Mouse (Mus musculus) large intestine, adult 2 months (tissue): ENCODE results near the gene Gm10647. TPM values are rescaled to one million over a fixed set of nuclear protein-coding genes. Genes with fewer than 3 reads are reported as not detected.
A peak's percentile ranks its signal among the peaks of the same experiment; 100 is the strongest.
"Not testable (repeated sequence)": the region's sequence is repeated elsewhere in the genome, so short reads cannot be mapped to it uniquely, and the experiment has no call there.

Experiments
- DNase-seq: peaks from one replicate; pipeline ENCODE4 v3.0.0-alpha.2; 2012; ENCODE audit warnings: low read depth, low spot score
- WGBS: fragments of 180-500 bp; shearing (Covaris S2); methylation state at CpG from one replicate; pipeline ENCODE4 v1.1.7; 2018; 5-methylcytosine and 5-hydroxymethylcytosine counted together
- polyA plus RNA-seq: library from polyadenylated mRNA; depleted of rRNA; stranded (reverse); fragments of >200 nt; gene quantifications from 2 replicates; pipeline ENCODE4 v1.2.3, GENCODE M21; 2012; rRNA removed

Gm10647 gene
- 0.07 and 0.09 TPM in 2 replicates for polyA plus RNA-seq

DNA sequence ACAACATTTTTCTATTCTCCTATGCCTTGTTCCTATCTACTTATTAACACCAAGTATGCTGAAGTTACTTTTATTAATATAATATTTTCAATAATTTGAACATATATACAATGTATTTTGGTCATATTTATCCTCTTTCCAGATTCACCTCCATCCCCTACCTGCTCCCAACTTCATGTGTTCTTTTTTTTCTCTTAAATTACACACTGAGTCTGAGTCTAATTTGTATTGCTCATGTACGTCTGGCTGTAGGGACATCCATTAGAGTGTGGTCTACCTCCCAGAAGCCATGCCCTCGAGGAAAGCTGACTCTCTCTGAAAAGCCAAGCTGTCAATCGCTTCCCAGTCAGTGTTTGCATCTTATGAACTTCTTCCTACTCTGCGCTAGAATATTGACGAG, at the start of gene Gm10647:
Gene Gm10647 (plus strand): TSS at position 301 of the 400 bp plus-strand sequence.
- WGBS: 72% methylated on average over 5 of the region's 5 CpGs
- no peak for DNase-seq

DNA sequence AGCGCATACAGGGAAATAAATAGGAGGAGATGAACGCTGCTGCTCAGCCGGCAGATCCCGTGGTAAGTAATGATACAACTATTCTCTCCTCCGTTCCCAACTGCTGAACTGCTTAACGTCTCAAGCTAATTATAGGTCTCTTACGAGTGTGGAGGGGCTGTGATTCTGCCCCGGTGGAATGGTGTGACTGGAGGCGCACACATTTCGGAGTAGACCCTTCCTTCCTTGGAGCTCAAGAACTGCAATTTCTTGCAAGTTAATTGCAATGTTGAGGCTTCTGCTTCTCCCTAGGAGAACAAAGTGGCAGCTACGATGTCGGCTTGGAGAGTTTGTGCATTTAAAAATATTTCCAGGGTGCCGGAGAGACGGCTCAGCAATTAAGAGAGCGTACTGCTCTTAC, 48.4 kb upstream of the Gm10647 start:
- WGBS: 87% methylated on average over 15 of the region's 15 CpGs
- no peak for DNase-seq

DNA sequence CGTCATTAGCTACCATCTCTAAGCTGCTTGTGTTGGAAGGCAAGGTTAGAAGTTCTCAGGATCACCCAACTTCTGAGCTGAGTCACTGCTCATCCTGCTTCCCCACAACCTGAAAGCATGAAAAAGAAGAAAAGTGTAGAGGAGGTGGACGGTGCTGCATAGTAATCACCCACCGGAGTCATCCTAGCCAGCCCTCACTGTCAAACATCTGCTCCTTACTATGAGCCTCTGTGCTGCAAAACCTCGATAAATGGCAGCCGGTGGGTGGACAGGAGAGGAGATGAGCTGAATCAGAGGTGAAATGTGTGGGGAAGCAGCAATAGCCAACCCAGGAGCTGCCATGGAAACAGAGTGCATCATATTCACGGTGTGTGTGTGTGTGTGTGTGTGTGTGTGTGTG, 44.0 kb upstream of the Gm10647 start:
- DNase-seq: no peak
- 81% methylated on average over 6 of the region's 6 CpGs for WGBS

DNA sequence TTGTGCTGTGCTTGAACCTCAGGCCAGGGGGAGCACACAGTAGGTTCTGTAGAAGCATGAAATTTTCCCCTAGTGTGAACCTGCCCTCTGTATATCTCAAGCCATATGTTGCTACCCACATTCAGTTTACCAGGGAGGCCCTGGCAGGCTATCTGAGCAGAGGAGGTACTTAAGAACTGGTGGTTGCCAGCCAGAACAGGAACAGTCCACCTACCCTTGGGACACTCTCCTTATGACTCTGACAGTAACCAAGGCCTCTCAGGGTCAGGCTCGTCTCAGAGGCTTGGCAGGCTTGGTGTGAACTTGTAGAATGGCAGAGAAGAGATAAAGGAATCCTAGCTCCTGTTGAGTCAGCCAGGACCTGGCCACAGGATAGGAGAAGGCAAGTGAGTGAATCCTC, 35.8 kb upstream of the Gm10647 start:
- WGBS: 88% methylated on average over 1 of the region's 1 CpGs
- no peak for DNase-seq

DNA sequence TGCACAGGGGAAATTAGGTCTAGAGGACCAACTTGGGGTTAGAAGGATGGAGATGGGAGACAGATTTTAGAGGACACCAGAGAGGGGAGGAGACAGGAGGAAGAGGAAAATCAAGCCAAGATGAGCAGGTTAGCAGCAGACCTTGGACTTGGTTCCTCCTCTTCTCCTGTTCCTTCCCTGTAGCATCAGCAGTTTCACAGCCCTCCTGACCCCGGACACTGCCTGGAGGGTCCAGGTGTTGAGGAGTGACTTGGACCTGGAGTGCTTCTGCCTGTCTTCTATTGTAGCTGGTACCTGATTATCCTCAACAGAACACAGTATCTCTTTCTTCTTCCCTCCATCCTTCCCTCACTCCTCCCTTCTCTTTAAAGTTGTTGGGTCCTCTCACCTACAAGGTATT, 28.1 kb upstream of the Gm10647 start:
- WGBS: 67% methylated on average over 1 of the region's 1 CpGs

DNA sequence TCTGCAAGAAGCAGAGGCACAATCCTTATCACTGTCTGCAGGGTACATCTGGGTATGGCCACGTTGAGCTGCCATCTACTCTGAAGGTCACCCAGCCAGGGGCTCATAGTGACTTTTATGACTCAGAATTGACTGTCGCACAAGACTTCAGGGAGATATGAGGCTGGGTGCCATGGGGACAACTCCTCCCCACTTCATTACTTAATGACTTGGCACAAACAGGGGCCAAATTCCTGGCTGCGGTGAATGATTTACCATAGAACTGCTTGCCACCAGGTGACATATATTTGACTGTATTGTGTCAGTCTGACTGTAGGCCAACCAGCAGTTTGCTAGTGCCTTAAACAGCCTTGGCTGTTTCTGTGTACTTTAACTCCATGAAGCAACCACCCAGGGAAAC, 27.6 kb upstream of the Gm10647 start:
- 28% methylated on average over 3 of the region's 3 CpGs for WGBS
- peak; percentile 83 for DNase-seq

More for the DNA sequence above, 28.1 kb upstream of the Gm10647 start:
- no peak for DNase-seq

DNA sequence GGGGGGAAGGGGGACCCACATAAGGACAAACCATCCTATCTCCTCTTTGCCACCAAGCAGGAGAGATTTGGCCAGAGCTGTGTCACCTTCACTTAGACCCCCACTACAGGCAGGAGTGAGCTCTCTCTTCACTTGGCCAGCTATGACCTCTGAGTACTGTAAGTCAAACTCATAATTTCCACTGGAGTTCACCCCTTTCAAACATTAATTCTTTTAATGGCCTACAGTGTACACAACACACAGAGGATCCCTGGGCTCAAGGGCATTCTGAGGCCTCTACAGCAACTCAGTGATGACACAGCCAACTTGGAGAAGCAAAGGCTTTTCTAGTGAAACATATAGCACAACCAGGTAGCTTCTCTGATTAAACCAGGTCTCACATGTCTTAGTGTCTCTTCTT, 26.1 kb upstream of the Gm10647 start:
- no peak for DNase-seq

DNA sequence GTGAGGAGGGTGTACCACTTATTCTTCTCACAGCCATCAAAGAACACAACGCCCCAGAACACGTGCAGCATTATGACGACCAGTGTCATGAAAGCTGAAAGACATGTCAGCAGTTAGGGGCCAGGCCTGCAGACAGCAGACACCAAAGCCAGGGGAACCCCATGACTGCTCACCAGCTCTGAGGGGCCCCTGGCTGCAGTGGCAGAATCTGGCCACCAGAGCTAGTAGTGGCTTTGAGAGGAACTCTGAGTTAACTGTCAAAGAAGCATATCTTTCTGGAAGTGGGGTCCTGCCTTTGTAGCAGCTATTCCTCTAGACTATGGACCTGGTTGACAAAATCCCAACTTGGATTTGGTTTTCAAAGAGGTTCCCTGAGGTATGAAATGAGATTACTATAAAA, 12.3 kb upstream of the Gm10647 start:
- not testable (repeated sequence) for DNase-seq
- WGBS: 58% methylated on average over 2 of the region's 3 CpGs

DNA sequence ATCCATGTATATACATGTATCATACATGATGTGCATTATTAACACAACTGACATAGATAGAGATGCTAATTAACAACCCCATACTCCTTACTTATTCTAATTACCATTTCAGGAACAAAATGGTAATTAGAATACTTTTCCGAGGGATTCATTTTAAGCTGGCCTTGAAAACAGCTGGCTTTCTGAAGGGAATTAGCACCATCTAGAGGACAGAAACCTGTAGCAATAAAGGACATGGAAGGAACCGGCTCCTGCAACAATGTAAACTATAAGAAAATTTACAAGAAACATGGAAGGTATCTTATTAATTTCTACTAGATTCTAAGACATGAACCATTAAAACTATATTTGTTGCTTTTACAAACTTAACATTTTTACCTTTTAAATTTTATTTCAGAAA, 9.0 kb upstream of the Gm10647 start:
- DNase-seq: peak; percentile 51
- WGBS: 3% methylated on average over 2 of the region's 2 CpGs

DNA sequence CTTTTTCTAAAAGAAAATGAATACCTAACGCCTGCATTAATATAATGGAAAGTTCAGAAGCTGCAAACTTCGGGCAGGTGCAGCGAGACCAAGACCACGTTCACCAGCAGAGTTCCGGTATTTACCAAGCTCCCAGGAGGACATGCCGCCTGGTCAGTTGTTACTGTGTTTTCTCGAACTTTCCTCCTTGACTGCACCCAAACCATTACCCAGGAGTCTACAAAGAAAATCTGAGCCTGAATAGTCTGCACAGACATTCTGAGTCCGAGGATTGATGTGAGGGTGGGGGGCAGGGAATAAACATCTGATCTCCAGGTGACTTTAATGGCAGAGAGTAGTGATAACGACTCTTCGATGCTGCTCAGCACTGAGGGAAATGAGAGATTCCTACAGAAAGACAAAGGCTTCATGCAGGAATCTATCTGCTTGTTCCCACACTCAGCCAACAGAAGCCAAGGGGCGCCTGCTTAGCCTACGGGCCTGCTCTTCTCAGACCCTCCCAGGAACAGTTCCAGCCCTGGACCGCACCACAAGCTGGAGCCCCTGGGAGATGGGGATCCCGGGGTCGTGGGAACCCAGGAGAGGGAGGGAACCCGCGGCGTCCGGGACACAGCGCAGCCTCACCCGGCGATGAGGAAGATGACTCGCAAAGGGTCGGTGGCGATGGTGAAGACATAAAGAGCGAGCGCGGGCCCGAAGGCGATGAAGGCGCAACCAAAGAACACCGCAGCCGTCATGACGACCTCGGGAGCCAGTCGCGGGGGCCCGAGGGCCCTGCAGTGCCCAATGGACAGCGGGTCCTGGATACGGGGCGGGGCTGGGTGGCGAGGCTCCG, 2.0 kb upstream of the Gm10647 start:
- peak; percentile 25 for DNase-seq
- 2% methylated on average over 43 of the region's 43 CpGs for WGBS

DNA sequence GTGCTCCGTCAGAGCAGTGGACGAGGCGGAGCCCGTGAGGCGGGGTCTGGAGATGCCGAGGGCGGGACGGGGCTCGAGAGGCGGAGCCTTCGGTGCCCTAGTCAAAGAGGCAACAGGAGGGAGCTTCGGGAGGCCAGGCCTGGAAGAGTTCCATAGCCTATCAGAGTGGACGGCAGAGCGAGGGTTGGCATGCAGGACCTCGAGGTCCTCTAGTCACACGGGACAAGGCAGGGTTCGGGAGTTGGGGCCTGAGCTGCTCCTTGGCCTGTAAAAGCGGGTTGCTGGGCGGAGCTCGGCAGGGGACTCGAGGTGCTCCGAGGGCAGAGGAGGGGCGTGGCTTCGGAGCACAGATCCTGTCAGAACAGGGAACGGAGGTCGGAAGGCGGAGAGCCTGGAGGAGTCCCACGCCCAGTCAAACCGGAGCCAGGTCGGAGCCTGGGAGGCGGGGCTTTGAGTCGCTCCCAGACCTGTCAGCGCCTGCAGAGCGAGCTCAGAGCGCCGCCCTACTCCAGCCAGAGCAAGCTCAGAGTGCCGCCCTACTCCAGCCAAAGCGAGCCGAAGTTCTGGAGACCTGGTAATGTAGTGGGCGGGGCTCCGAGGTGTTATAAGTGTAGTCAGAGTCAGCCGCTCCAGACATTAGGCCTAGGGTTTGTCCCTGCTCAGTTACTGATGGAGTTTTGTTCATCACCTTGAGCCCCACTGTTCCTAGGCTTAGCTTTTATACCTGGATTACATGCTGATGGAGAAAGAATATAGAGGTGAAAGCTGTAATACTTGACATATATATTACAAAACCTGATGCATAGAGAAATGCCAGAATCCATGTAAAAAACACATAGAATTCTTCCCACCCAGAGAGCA, 1.1 kb upstream of the Gm10647 start, which contains the start of gene Aph1b:
Gene Aph1b (minus strand): TSS at position 27 of the 861 bp plus-strand sequence.
- DNase-seq: peak; percentile 95
- under 1% methylated on average over 42 of the region's 42 CpGs for WGBS

DNA sequence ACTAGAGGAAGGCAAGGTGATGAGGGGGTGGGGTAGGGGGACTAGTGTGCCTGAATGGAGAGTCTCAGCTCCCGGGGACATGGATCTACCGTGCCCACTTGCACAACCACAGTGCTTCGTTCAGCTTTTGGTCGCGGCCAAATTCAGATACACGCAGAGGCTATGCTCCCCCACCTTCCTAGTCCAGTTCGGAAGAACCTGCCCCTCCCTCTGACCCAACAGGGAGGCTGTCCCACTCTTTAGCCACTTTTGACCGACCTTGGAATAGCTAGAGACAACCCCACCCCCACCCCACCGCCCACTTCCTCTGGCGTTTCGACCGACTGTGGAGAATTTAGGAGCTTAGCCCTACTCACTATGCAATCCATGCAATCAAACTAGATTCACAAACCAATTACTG, 5.1 kb downstream of the Gm10647 start:
- DNase-seq: no peak
- 64% methylated on average over 12 of the region's 12 CpGs for WGBS

DNA sequence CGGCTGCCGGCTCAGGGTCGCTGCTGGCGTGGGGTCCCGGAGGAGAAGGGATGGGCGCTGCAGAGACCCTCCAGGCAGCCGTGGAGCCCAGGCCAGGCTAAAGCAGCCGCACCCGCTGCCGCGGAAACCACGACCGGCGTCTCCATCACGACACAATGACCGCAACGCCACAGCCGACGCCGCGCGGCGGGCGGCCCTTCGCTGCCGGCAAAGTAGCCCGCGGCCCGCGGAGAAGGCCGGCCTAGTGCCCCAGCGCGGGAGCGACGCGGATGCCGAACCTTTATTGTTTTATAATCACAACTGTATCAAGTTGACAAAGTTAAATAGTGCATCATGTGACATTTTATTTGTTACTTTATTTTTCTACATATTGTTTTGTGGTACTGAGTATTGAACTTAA, 9.1 kb downstream of the Gm10647 start:
- DNase-seq: not testable (repeated sequence)
- WGBS: 13% methylated on average over 31 of the region's 37 CpGs

DNA sequence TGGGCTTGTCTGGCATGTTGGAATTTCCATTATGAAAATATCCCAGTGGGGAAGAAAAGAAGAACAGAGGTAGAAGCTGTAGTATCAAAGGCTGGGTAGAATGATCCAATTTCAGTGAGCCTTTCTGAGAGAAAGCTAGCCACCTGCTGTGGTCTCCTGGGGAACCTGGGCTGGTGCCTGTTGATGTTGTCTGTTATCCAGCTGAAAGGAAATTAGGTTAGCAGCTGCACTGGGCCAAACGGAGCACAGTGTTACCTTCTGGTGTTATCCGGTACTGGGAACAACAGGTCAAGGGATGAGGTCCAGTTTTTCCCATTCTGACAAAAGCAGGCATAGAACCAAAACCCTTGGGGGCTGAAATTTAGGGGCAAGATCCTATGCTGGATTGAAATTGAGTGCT, 16.6 kb downstream of the Gm10647 start:
- WGBS: 74% methylated on average over 2 of the region's 2 CpGs
- DNase-seq: no peak

DNA sequence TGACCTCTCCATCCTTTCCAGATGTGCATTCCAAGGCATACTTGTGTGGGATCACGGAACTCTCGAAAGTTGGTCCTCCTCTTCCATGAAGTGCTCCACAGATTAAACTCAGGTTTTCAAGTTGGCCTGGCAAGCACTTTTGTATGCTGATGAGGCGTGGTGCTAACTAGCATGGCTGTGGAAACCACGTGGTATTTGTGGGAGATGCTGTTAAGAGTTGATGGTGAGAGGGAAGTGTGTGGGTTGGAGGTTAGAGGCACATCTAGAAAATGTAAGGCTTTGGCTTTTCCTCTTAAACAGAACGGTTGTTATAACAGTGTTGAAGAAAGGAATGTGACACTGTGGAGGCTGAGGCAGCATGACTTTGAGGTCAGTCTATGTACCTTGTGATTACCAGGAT, 24.2 kb downstream of the Gm10647 start:
- WGBS: 71% methylated on average over 5 of the region's 5 CpGs
- DNase-seq: no peak

DNA sequence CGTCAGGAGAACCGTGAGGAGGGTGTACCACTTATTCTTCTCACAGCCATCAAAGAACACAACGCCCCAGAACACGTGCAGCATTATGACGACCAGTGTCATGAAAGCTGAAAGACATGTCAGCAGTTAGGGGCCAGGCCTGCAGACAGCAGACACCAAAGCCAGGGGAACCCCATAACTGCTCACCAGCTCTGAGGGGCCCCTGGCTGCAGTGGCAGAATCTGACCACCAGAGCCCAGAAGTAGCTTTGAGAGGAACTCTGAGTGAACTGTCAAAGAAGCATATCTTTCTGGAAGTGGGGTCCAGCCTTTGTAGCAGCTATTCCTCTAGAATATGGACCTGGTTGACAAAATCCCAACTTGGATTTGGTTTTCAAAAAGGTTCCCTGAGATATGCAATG, 25.4 kb downstream of the Gm10647 start:
- WGBS: 86% methylated on average over 1 of the region's 5 CpGs
- not testable (repeated sequence) for DNase-seq

DNA sequence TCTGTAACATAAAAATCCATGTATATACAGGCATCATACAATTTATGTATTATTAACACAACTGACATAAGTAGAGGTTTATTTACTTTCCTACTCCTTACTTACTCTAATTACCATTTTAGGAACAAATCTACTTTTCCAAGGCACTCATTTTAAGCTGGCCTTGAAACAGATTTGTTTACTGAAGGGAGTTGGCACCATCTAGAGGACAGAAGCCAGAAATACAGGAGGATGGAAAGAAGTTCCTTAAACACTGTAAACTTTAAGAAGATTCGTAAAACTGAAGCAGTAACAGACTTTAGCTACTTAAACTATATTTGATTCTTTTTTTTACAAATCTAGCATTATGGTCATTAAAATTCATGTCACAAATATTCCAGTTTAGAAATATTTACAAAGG, 29.2 kb downstream of the Gm10647 start:
- DNase-seq: peak; percentile 24
- 15% methylated on average over 1 of the region's 1 CpGs for WGBS

DNA sequence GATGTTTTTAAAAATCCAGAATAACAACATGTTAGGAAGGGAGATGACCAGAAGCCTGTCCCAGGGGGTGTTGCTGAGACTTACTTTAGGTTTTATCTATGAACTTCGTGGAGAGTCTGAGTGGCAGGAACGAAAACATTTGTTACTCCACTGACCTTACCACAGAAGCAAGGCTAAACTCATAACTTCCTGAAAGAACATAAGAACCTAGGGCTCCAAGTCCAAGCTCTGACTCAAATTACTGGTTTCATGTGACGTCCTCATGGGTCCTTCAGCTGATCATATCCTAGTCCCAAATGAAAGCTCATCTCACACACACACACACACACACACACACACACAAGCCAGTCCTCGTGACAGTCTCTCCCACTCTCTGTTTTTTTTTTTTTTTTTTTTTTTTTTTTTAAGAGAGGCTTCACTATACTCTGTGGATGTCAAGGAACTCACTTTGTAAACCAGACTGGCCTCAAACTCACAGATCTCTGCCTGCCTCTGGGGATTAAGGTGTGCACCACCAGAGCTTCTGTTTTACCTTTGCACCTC, 35.6 kb downstream of the Gm10647 start:
- 73% methylated on average over 4 of the region's 4 CpGs for WGBS
- DNase-seq: no peak

DNA sequence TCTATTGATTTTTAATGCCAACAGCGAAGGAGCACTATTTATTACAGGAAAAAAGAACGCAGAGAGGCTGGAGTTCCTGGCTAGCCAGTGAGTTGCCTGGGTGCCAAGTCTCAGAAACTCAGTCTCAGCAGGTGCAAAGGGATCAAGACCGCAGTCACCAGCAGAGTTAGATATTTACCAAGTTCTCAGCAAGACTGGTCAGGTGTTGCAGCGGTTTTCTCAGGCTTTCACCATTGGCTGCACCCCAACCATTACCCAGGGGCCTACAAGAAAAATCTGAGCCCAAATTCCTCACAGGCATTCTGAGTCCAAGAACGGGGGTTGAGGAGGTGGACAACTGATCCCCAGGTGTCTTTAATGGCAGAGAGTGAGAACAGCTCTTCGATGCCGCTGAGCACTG, 37.0 kb downstream of the Gm10647 start:
- WGBS: 43% methylated on average over 7 of the region's 7 CpGs
- no peak for DNase-seq

DNA sequence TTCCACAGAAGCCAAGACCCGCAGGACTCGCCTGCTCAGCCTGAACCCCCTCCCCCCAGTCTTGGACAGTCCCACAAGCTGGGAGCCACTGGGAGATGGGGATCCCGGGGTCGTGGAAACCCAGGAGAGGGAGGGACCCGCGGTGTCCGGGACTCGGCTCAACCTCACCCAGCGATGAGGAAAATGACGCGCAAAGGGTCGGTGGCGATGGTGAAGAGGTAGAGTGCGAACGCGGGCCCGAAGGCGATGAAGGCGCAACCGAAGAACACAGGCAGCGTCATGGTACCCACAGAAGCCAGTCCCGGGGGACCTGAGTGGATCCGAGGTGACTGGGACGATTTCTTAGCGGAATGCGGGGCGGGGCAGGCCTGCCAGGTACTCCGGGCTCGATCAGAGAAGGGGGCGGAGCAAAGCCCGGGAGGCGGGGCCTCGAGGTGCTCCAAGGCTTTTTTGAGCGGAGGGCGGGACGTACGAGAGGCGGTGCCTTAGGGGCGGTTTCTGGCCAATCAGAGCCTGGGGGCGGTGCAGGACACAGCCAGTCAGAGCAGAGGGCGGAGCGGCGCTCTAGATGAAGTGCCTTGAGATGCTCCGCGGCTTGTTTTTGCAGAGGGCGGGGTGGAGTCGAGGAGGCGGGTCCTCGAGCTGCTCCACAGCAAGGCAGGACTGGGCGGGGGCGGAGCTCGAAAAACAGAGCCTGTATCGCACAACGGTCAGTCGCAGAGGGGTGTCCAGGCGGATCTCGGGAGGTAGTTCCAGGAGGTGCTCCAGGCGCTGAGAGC, 37.7 kb downstream of the Gm10647 start, which contains the start of gene Aph1c:
Gene Aph1c (minus strand): TSS at position 409 of the 779 bp plus-strand sequence.
- WGBS: 1% methylated on average over 58 of the region's 58 CpGs
- DNase-seq: peak; percentile 97
